Mouse (Mus musculus): Measurements from ENCODE around the gene Emilin2.

DNA sequence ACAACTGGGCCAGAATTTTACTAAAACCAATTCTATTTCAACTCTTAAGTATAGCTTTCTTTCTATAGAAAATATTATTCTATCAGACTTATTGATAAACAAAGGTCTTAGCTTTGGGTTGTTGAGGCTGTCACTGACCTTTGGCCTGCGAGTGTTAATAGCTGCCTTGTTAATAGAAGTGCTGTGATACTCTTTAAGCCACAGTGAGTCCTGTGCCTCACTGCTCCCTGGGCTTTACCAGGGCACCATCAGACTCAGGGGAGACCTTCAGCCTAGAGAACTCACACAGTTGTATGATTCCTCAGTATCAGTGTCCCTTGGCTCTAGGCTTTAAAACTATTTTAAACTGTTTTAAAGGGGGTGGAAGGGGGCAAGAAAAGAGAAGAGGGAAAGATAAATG lies 103.4 kb downstream of the Emilin2 start:
- no peak for TF ChIP-seq USF1 (IDR thresholded peaks at IDR 0.05; ENCODE audit: low read depth)
- no peak for TF ChIP-seq SRF (IDR thresholded peaks at IDR 0.05; ENCODE audit: control insufficient read depth, insufficient read length, low read depth)
- no peak for TF ChIP-seq POLR2A (IDR thresholded peaks at IDR 0.05; ENCODE audit: insufficient read length, low read depth)
- TF ChIP-seq MAX (IDR thresholded peaks at IDR 0.05; ENCODE audit: low read depth), result no peak
- no peak for TF ChIP-seq MYOD1 (IDR thresholded peaks at IDR 0.05; ENCODE audit: control insufficient read depth in 1 of 3, insufficient read length in 2 of 3, low read depth in 2 of 3)
